Mouse (Mus musculus) thymus, adult 2 months (tissue): ENCODE data around the gene Aig1.

ENCODE experiments used
- CTCF ChIP-seq: fragments of 200-500 bp; IDR thresholded peaks from 2 replicates; pipeline ENCODE4 v1.5.1; 2012; ENCODE audit warnings: mild to moderate bottlenecking, control low read depth, low read length, moderate library complexity, borderline replicate concordance; ENCODE audit not compliant: control insufficient read depth, poor library complexity, insufficient read depth; ENCODE audit errors: extremely low read depth
- POLR2A ChIP-seq: fragments of 200-500 bp; IDR thresholded peaks from 2 replicates; pipeline ENCODE4 v1.6.1; 2012; ENCODE audit warnings: mild to moderate bottlenecking, low read length, control low read depth, moderate library complexity; ENCODE audit not compliant: control insufficient read depth, poor library complexity, insufficient read depth; ENCODE audit errors: extremely low read depth

GRCm38 (mm10) chr10:13843746-13844145 is 25.0 kb downstream of the Aig1 start:
- TF ChIP-seq CTCF, result no peak
- no peak for TF ChIP-seq POLR2A
